Mouse (Mus musculus): ENCODE data around the gene AI467606.

DNA sequence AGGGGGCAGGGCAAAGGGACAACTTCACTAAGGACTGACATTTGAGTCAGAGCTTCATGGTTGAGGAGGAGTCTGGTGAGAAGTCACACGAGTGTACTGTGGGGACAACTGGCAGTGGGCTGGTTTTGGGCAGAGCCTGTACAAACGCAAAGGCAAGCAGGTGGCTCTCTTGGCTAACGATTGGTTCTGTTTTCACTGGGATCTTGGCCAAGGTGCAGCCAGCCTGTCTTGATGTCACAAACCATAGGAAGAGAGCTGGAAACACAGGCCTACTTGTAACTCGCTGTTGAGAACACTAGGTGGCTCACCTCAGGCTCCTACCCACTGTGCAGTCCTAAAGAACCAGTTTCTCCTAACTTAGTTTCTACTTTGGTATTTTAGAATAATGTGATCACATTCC lies 38.5 kb downstream of the AI467606 start:
- TF ChIP-seq TAL1 (IDR thresholded peaks at IDR 0.05; ENCODE audit: low read length): no peak
- TF ChIP-seq GATA1 (IDR thresholded peaks at IDR 0.05; ENCODE audit: low read length): no peak

Data from erythroblast, embryonic 14.5 days (primary cell).